Mouse (Mus musculus) forebrain, embryonic 13.5 days (tissue): ENCODE measurements at regions not wholly inside any gene's neighbourhood (a gene's known extent, or its start where the extent isn't known, plus 50 kb on each side); places are given as distances from the start of the nearest gene placed in this dataset.
A peak's percentile ranks its signal among the peaks of the same experiment; 100 is the strongest.

Experiments
- ATAC-seq: fragments of 200-750 bp; cut with Nextera tagmentation; 2 replicates; pipeline ENCODE4 v1.8.0; 2017
- H3K27ac ChIP-seq: fragments of 300-500 bp; sonication (generic); 2 replicates; pipeline ENCODE4 v1.5.1; 2015; ENCODE audit warnings: inconsistent platforms, mild to moderate bottlenecking, moderate library complexity
- H3K27me3 ChIP-seq: fragments of 300-500 bp; sonication (generic); 2 replicates; pipeline ENCODE4 v1.6.1; 2015; ENCODE audit warnings: mild to moderate bottlenecking, inconsistent platforms
- H3K36me3 ChIP-seq: fragments of 300-500 bp; sonication (generic); 2 replicates; pipeline ENCODE4 v1.6.1; 2015; ENCODE audit warnings: mild to moderate bottlenecking, inconsistent platforms; ENCODE audit not compliant: poor library complexity, severe bottlenecking
- H3K4me1 ChIP-seq: fragments of 300-500 bp; sonication (generic); 2 replicates; pipeline ENCODE4 v1.6.1; 2015; ENCODE audit warnings: inconsistent platforms
- H3K4me2 ChIP-seq: fragments of 300-500 bp; sonication (generic); 2 replicates; pipeline ENCODE4 v1.6.1; 2015; ENCODE audit warnings: inconsistent platforms, mild to moderate bottlenecking, moderate library complexity
- H3K4me3 ChIP-seq: fragments of 300-500 bp; sonication (generic); 2 replicates; pipeline ENCODE4 v1.5.1; 2015; ENCODE audit warnings: mild to moderate bottlenecking, inconsistent platforms
- H3K9ac ChIP-seq: fragments of 300-500 bp; sonication (generic); 2 replicates; pipeline ENCODE4 v1.6.1; 2015; ENCODE audit warnings: mild to moderate bottlenecking, inconsistent platforms
- H3K9me3 ChIP-seq: fragments of 300-500 bp; sonication (generic); replicated peaks from 2 replicates; pipeline ENCODE4 v1.6.1; 2016; ENCODE audit warnings: inconsistent platforms
- WGBS: fragments of 180-500 bp; shearing (Covaris S2); methylation state at CpG from one replicate; pipeline ENCODE4 v1.1.7; 2015; 5-methylcytosine and 5-hydroxymethylcytosine counted together

DNA sequence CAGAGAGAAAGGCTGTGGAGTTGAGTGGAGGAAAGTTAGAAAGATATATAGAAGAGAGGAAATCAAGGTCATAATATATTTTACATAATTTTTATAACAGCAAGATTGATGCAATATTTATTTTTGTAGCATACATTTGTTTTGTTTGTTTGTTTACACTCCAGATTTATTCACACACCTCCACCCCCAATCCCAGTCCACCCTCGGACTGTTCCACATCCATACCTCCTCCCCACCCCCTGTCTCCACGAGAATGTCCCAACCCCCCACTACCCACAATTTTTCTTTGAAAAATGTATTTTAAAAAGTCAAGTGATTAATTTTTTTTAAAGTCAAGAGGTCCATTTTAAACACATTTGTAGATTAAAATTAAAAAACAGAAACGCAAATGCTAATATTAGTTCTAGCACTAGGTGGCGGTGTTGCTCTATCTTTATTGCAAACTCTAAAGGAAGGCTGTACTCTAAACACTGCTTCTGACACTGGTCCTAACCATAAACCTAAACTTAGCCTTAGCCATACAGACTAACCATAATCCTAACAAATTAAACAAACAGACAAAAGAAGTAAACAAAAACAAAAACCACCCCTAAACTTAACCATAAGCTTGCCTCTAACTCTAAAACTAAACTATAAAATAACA lies 67.8 kb downstream of the Olfr1505 start:
- Histone ChIP-seq H3K36me3 (no peaks in the 10 kb centered on the region), H3K4me3 (no peak overlapping the region), H3K27me3 (no peaks in the 10 kb centered on the region), H3K27ac (no peak overlapping the region), H3K4me1 (no peaks in the 10 kb centered on the region), H3K4me2 (no peak overlapping the region), H3K9me3 (no peaks in the 10 kb centered on the region), H3K9ac (no peak overlapping the region)
- WGBS, result 22% methylated on average over 4 of the region's 4 CpGs
- peak; percentile 89 for ATAC-seq

DNA sequence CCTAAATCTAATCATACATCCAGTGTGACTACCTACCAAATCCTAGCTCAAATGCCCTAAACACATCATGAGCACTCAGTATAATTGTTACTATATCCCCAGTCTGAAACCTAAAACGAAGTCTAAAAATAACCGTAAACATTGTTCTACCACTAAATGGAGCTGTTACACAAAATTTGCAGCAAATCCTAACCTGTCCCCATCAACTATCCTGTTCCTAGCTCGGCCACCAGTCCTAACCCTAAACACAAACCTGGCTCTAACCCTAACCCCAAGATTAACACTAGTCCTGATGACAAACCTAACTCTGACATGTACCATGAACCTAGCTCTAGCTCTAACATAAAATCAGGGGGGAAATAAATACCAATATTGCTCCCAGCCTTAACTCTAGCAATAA lies 69.5 kb downstream of the Olfr1505 start:
- ATAC-seq, result no peak
- Histone ChIP-seq H3K4me2 (no peak overlapping the region), H3K9ac (no peak overlapping the region), H3K9me3 (no peaks in the 10 kb centered on the region), H3K36me3 (no peaks in the 10 kb centered on the region), H3K27me3 (no peaks in the 10 kb centered on the region), H3K27ac (no peak overlapping the region), H3K4me1 (no peaks in the 10 kb centered on the region), H3K4me3 (no peak overlapping the region)
- 66% methylated on average over 3 of the region's 3 CpGs for WGBS
